Mouse (Mus musculus): Measurements from ENCODE around the gene Arhgef3. TPM values are rescaled to one million over a fixed set of nuclear protein-coding genes. Genes with fewer than 3 reads are reported as not detected.

Arhgef3 gene
- polyA plus RNA-seq, 1 experiment from 2014 or later = 19.6 TPM

DNA sequence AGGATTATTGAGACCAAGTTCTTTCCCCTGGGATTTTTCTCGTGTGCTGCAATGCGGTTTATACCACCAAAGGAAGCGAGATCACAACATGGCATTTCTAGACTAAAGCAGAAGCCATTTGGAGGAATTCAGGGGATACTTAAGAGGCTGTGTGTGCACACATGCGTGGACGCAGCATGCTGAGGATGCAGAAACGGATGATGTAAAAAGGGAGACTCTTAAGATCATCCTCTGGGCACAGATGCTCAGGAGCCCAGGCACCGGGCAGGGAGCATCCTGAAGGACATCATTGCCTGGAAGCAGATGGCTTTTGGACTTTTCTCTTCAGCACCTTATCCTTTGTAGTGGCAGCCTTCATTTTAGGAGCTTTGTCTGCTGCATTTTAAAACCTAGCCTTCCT lies 246.2 kb downstream of the Arhgef3 start:
- no peak overlapping the region for H3K4me3 ChIP-seq (ENCODE audit: low read length)
- WGBS = 78% methylated on average over 7 of the region's 7 CpGs
- no peaks in the 10 kb centered on the region for H3K36me3 ChIP-seq (ENCODE audit: insufficient read depth, low read length)
- no peak for ATAC-seq (ENCODE audit: low FRiP score, low TSS enrichment)
- H3K27ac ChIP-seq (ENCODE audit: low read length) = no peak overlapping the region
- H3K9ac ChIP-seq (replicated peaks; ENCODE audit: low read length) = no peak overlapping the region
- H3K4me2 ChIP-seq (replicated peaks; ENCODE audit: low read depth, low read length) = no peak overlapping the region
- H3K27me3 ChIP-seq (ENCODE audit: insufficient read depth, low read length) = peaks cover 3% of the 10 kb centered on the region; the same call in 1 of the 2 replicates
- no peaks in the 10 kb centered on the region for H3K4me1 ChIP-seq (ENCODE audit: insufficient read depth, low read length)
- H3K9me3 ChIP-seq (ENCODE audit: low read length) = no peaks in the 10 kb centered on the region

DNA sequence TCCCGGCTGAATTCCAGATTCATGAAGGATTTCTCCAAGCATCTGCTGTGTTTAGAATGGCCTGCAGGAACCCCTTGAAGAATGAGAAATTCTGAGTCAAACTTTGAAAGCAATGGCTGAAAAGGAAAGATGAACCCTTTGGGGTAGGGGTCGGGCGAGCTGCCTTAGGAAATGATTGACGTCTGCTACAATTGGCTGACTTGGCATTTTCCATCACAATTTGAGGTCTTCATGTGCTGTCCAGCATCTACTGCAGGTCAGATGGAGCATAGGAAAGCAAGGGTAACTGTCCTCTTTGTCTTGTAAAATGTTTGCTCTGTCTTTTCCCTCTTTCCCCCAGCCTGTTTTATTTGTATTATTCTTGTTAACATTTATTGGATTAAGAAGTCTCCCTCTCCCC lies 246.8 kb downstream of the Arhgef3 start:
- Histone ChIP-seq H3K27me3 (ENCODE audit: insufficient read depth, low read length) (peaks cover 3% of the 10 kb centered on the region; the same call in 1 of the 2 replicates), H3K4me2 (replicated peaks; ENCODE audit: low read depth, low read length) (no peak overlapping the region), H3K36me3 (ENCODE audit: insufficient read depth, low read length) (no peaks in the 10 kb centered on the region), H3K9ac (replicated peaks; ENCODE audit: low read length) (no peak overlapping the region), H3K9me3 (ENCODE audit: low read length) (no peaks in the 10 kb centered on the region), H3K27ac (ENCODE audit: low read length) (no peak overlapping the region), H3K4me3 (ENCODE audit: low read length) (no peak overlapping the region), H3K4me1 (ENCODE audit: insufficient read depth, low read length) (no peaks in the 10 kb centered on the region)
- no peak for ATAC-seq (ENCODE audit: low FRiP score, low TSS enrichment)
- WGBS = 71% methylated on average over 4 of the region's 4 CpGs

GRCm38 (mm10) chr14:27364668-27365257 lies 250.1 kb downstream of the Arhgef3 start:
- H3K9me3 ChIP-seq (ENCODE audit: low read length) = no peaks in the 10 kb centered on the region
- H3K27me3 ChIP-seq (ENCODE audit: insufficient read depth, low read length) = peaks cover 3% of the 10 kb centered on the region; the same call in 1 of the 2 replicates
- peaks cover 8% of the 10 kb centered on the region; the same call in 1 of the 2 replicates for H3K4me1 ChIP-seq (ENCODE audit: insufficient read depth, low read length)
- no peak overlapping the region for H3K9ac ChIP-seq (replicated peaks; ENCODE audit: low read length)
- H3K36me3 ChIP-seq (ENCODE audit: insufficient read depth, low read length) = no peaks in the 10 kb centered on the region
- peak; percentile 61 for ATAC-seq (ENCODE audit: low FRiP score, low TSS enrichment)
- H3K4me3 ChIP-seq (ENCODE audit: low read length) = no peak overlapping the region
- no peak overlapping the region for H3K4me2 ChIP-seq (replicated peaks; ENCODE audit: low read depth, low read length)
- no peak overlapping the region for H3K27ac ChIP-seq (ENCODE audit: low read length)
- WGBS = 68% methylated on average over 5 of the region's 5 CpGs

GRCm38 (mm10) chr14:27367117-27367711 lies 252.5 kb downstream of the Arhgef3 start:
- Histone ChIP-seq H3K4me3 (ENCODE audit: low read length) (no peak overlapping the region), H3K9ac (replicated peaks; ENCODE audit: low read length) (no peak overlapping the region), H3K9me3 (ENCODE audit: low read length) (no peaks in the 10 kb centered on the region), H3K27me3 (ENCODE audit: insufficient read depth, low read length) (no peaks in the 10 kb centered on the region), H3K4me2 (replicated peaks; ENCODE audit: low read depth, low read length) (no peak overlapping the region), H3K36me3 (ENCODE audit: insufficient read depth, low read length) (no peaks in the 10 kb centered on the region), H3K27ac (ENCODE audit: low read length) (no peak overlapping the region), H3K4me1 (ENCODE audit: insufficient read depth, low read length) (peaks cover 11% of the 10 kb centered on the region; the same call in 1 of the 2 replicates)
- 0 out of 2 replicates have a peak, but pooled peaks have one; percentile 63 for ATAC-seq (ENCODE audit: low FRiP score, low TSS enrichment)
- WGBS = 34% methylated on average over 10 of the region's 10 CpGs

DNA sequence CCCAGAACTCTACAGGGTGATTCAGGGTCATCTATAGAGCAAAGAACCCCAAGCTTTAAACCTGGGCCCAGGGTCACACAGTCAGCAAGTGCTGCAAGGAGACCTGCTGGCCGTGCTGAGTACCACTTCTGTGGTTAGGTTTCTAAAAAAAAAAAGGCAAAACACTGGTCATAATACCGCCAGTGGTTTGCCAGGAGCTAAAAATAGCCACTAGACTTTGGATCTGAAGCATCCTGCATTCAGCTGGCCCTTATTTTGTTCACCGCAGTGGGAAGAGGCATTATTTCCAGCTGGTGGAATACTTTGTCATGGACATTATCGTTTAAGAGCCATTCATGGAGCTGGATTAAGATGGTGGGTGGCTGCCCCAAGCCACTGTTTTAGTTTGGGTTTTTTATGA lies 253.9 kb downstream of the Arhgef3 start:
- 74% methylated on average over 4 of the region's 4 CpGs for WGBS
- no peaks in the 10 kb centered on the region for H3K9me3 ChIP-seq (ENCODE audit: low read length)
- no peak overlapping the region for H3K27ac ChIP-seq (ENCODE audit: low read length)

GRCm38 (mm10) chr14:27369503-27369902 lies 254.8 kb downstream of the Arhgef3 start:
- WGBS = 91% methylated on average over 4 of the region's 4 CpGs

More for the DNA sequence above, 253.9 kb downstream of the Arhgef3 start:
- no peaks in the 10 kb centered on the region for H3K27me3 ChIP-seq (ENCODE audit: insufficient read depth, low read length)
- H3K4me2 ChIP-seq (replicated peaks; ENCODE audit: low read depth, low read length) = no peak overlapping the region
- H3K4me1 ChIP-seq (ENCODE audit: insufficient read depth, low read length) = peaks cover 11% of the 10 kb centered on the region; the same call in 1 of the 2 replicates
- no peak for ATAC-seq (ENCODE audit: low FRiP score, low TSS enrichment)
- no peak overlapping the region for H3K9ac ChIP-seq (replicated peaks; ENCODE audit: low read length)
- no peak overlapping the region for H3K4me3 ChIP-seq (ENCODE audit: low read length)
- H3K36me3 ChIP-seq (ENCODE audit: insufficient read depth, low read length) = no peaks in the 10 kb centered on the region

GRCm38 (mm10) chr14:27371669-27372076 lies 257.0 kb downstream of the Arhgef3 start:
- Histone ChIP-seq H3K27me3 (ENCODE audit: insufficient read depth, low read length) (no peaks in the 10 kb centered on the region), H3K4me3 (ENCODE audit: low read length) (no peak overlapping the region), H3K9ac (replicated peaks; ENCODE audit: low read length) (no peak overlapping the region), H3K4me2 (replicated peaks; ENCODE audit: low read depth, low read length) (no peak overlapping the region), H3K36me3 (ENCODE audit: insufficient read depth, low read length) (no peaks in the 10 kb centered on the region), H3K27ac (ENCODE audit: low read length) (no peak overlapping the region), H3K4me1 (ENCODE audit: insufficient read depth, low read length) (peaks cover 11% of the 10 kb centered on the region; the same call in 1 of the 2 replicates), H3K9me3 (ENCODE audit: low read length) (no peaks in the 10 kb centered on the region)
- no peak for ATAC-seq (ENCODE audit: low FRiP score, low TSS enrichment)
- WGBS = 59% methylated on average over 8 of the region's 8 CpGs

More at GRCm38 (mm10) chr14:27369503-27369902, 254.8 kb downstream of the Arhgef3 start:
- Histone ChIP-seq H3K27me3 (ENCODE audit: insufficient read depth, low read length) (no peaks in the 10 kb centered on the region), H3K9me3 (ENCODE audit: low read length) (no peaks in the 10 kb centered on the region), H3K4me1 (ENCODE audit: insufficient read depth, low read length) (peaks cover 11% of the 10 kb centered on the region; the same call in 1 of the 2 replicates), H3K4me2 (replicated peaks; ENCODE audit: low read depth, low read length) (no peak overlapping the region), H3K4me3 (ENCODE audit: low read length) (no peak overlapping the region), H3K36me3 (ENCODE audit: insufficient read depth, low read length) (no peaks in the 10 kb centered on the region), H3K9ac (replicated peaks; ENCODE audit: low read length) (no peak overlapping the region), H3K27ac (ENCODE audit: low read length) (no peak overlapping the region)
- ATAC-seq (ENCODE audit: low FRiP score, low TSS enrichment) = no peak

GRCm38 (mm10) chr14:27373498-27373897 lies 258.8 kb downstream of the Arhgef3 start:
- Histone ChIP-seq H3K9me3 (ENCODE audit: low read length) (no peaks in the 10 kb centered on the region), H3K27ac (ENCODE audit: low read length) (no peak overlapping the region), H3K4me2 (replicated peaks; ENCODE audit: low read depth, low read length) (no peak overlapping the region), H3K36me3 (ENCODE audit: insufficient read depth, low read length) (no peaks in the 10 kb centered on the region), H3K9ac (replicated peaks; ENCODE audit: low read length) (no peak overlapping the region), H3K4me1 (ENCODE audit: insufficient read depth, low read length) (0 out of 2 replicates have a peak, but pooled peaks cover 3% of the 10 kb centered on the region), H3K4me3 (ENCODE audit: low read length) (no peak overlapping the region), H3K27me3 (ENCODE audit: insufficient read depth, low read length) (no peaks in the 10 kb centered on the region)
- 80% methylated on average over 5 of the region's 5 CpGs for WGBS
- no peak for ATAC-seq (ENCODE audit: low FRiP score, low TSS enrichment)

- H3K27me3 ChIP-seq (ENCODE audit: insufficient read depth, low read length) = no peaks in the 10 kb centered on the region
- H3K4me1 ChIP-seq (ENCODE audit: insufficient read depth, low read length) = 0 out of 2 replicates have a peak, but pooled peaks cover 3% of the 10 kb centered on the region
- H3K4me2 ChIP-seq (replicated peaks; ENCODE audit: low read depth, low read length) = no peak overlapping the region
- WGBS = 52% methylated on average over 5 of the region's 5 CpGs
- no peak overlapping the region for H3K9ac ChIP-seq (replicated peaks; ENCODE audit: low read length)
- no peaks in the 10 kb centered on the region for H3K36me3 ChIP-seq (ENCODE audit: insufficient read depth, low read length)
- H3K9me3 ChIP-seq (ENCODE audit: low read length) = no peaks in the 10 kb centered on the region
- no peak overlapping the region for H3K4me3 ChIP-seq (ENCODE audit: low read length)
- ATAC-seq (ENCODE audit: low FRiP score, low TSS enrichment) = no peak
- no peak overlapping the region for H3K27ac ChIP-seq (ENCODE audit: low read length)
These were observed 261.5 kb downstream of the Arhgef3 start for GRCm38 (mm10) chr14:27376115-27376648.

DNA sequence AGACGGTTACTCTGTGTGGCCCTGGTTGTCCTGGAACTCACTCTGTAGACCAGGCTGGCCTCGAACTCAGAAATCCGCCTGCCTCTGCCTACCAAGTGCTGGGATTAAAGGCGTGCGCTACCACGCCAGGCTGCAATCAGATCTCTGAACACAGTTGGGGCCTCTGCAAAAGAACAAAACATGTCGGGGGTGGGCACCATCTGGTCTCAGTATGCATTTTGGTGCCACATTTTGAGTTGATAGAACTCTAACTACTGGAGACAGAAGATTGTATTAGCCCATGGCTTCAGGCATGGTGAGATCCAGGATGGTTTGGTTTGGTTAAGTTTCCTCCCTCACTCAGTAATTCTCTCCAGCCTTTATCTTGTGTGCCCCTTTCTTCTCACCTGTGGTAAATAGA lies 264.0 kb downstream of the Arhgef3 start:
- ATAC-seq (ENCODE audit: low FRiP score, low TSS enrichment) = no peak
- no peaks in the 10 kb centered on the region for H3K27me3 ChIP-seq (ENCODE audit: insufficient read depth, low read length)
- H3K4me1 ChIP-seq (ENCODE audit: insufficient read depth, low read length) = no peaks in the 10 kb centered on the region
- no peak overlapping the region for H3K27ac ChIP-seq (ENCODE audit: low read length)
- 96% methylated on average over 7 of the region's 7 CpGs for WGBS
- no peak overlapping the region for H3K4me2 ChIP-seq (replicated peaks; ENCODE audit: low read depth, low read length)
- H3K36me3 ChIP-seq (ENCODE audit: insufficient read depth, low read length) = no peaks in the 10 kb centered on the region
- no peaks in the 10 kb centered on the region for H3K9me3 ChIP-seq (ENCODE audit: low read length)
- H3K9ac ChIP-seq (replicated peaks; ENCODE audit: low read length) = no peak overlapping the region
- no peak overlapping the region for H3K4me3 ChIP-seq (ENCODE audit: low read length)
